Mouse (Mus musculus) ES-E14 (cell line): ENCODE results near the gene Daam1.

ENCODE experiments used
- CHD2 ChIP-seq: IDR thresholded peaks from 2 replicates; pipeline ENCODE4 v1.6.1; 2014; ENCODE audit warnings: mild to moderate bottlenecking, low read depth, low read length, inconsistent platforms
- HCFC1 ChIP-seq: IDR thresholded peaks from 2 replicates; pipeline ENCODE4 v1.6.1; 2012; ENCODE audit warnings: low read length, inconsistent platforms, borderline replicate concordance; ENCODE audit not compliant: insufficient read depth
- MAFK ChIP-seq: IDR thresholded peaks from 2 replicates; pipeline ENCODE4 v1.6.1; 2014; ENCODE audit warnings: mild to moderate bottlenecking, low read depth, low read length, inconsistent platforms; ENCODE audit not compliant: insufficient read depth
- ZC3H11A ChIP-seq: IDR thresholded peaks from 2 replicates; pipeline ENCODE4 v1.6.1; 2012; ENCODE audit warnings: low read depth, mild to moderate bottlenecking, inconsistent platforms, low read length, borderline replicate concordance
- ZNF384 ChIP-seq: IDR thresholded peaks from 2 replicates; pipeline ENCODE4 v1.6.1; 2012; ENCODE audit warnings: low read depth, low read length, inconsistent platforms

DNA sequence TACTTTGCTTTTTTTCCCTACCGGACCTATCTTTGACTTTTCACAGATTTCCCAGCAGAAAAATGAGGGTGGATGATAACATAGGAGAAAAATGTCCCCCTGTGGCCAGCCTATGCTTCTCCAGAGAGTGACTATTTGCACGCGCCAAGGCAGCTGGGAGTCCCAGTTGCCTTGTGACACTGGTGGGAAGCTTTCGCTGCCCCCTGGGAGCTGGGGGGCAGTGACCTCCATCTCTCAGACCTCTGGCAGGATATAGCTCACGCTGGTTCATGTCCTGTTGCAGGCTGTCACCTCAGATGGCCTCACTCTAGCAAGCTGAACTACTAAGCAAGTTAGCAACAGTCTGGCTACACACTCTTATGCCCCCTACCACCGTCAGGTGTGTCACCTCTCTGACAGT is 200.9 kb downstream of the Daam1 start:
- TF ChIP-seq CHD2, result no peak
- no peak for TF ChIP-seq ZNF384
- no peak for TF ChIP-seq HCFC1
- TF ChIP-seq ZC3H11A, result no peak
- no peak for TF ChIP-seq MAFK
